Comparison of ENCODE assay signal across 10 mouse cellular contexts in the genomic region with DNA sequence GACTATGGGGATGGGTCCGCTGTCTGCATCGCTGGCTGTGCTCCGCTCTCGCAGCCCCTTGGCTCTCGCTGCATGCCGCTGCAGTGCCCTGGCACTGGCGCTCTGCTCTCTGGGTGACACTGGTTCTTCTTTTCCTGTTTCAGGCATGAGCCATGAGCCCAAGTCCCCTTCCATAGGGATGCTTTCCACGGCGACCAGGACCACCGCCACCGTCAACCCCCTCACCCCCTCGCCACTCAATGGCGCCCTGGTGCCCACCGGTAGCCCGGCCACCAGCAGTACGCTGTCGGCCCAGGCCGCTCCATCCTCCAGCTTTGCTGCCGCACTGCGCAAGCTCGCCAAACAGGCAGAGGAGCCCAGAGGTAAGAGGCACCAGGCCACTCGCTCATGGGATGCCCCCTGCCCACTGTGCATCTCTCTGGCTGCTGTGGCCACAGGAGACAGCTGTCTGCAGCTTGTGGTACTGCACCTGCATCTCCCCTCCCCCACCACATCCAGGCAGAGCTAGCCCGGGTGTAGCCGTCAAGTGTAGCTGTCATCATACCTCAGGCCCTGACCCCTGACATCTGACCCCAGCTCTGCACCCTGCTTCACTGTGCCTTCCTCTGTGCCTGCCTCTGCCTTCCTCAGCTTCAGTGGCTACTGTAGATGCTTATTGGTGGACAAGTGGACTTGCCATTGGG. TPM values are rescaled to one million over a fixed set of nuclear protein-coding genes. Genes with fewer than 3 reads are reported as not detected.
DNase-seq lines count a peak whose midpoint lies in the region; ATAC-seq and TF ChIP-seq lines count a peak whose summit lies in the region.
"Had no signal": no experiment of that assay in that cellular context is flagged by ENCODE, and none has a peak within 500 bp of the region (broad histone marks: within the 10 kb centered on the region; RNA-seq: fewer than 3 reads in every experiment).

No protein-coding gene starts in this region.

- no peak for DNase-seq in gastrocnemius, adult 2 months
- no peak for DNase-seq in gastrocnemius, adult 18-20 months (ENCODE audit: low spot score)
- no peak for DNase-seq in lung, embryonic 14.5 days
- DNase-seq in lung, adult 18-20 months, result no peak
- no peak for DNase-seq in hindbrain, postnatal 0 days (ENCODE audit: low spot score)
- peak; percentile 47 for DNase-seq in thymus, postnatal 0 days (ENCODE audit: low spot score)
- DNase-seq in adrenal gland, postnatal 10 days, result no peak
- DNase-seq: gastrocnemius, postnatal 25 days; kidney, postnatal 36 days had no signal

- no peak overlapping the region for H3K9ac ChIP-seq in lung, embryonic 14.5 days
- no peak overlapping the region for H3K9ac ChIP-seq in hindbrain, postnatal 0 days (replicated peaks; ENCODE audit: low read length)
- H3K9ac ChIP-seq in kidney, embryonic 14.5 days (ENCODE audit: low read depth, low read length), result no peak overlapping the region

- no peak overlapping the region for H3K4me3 ChIP-seq in gastrocnemius, adult 2 months
- no peak overlapping the region for H3K4me3 ChIP-seq in lung, embryonic 14.5 days (ENCODE audit: low read depth, low read length)
- no peak overlapping the region for H3K4me3 ChIP-seq in hindbrain, postnatal 0 days (ENCODE audit: low read length)
- H3K4me3 ChIP-seq in kidney, embryonic 14.5 days (ENCODE audit: low read length), result no peak overlapping the region

- H3K36me3 ChIP-seq in lung, embryonic 14.5 days (ENCODE audit: insufficient read depth), result 0 out of 2 replicates have a peak, but pooled peaks cover 15% of the 10 kb centered on the region
- H3K36me3 ChIP-seq in hindbrain, postnatal 0 days (ENCODE audit: insufficient read depth, low read length), result no peaks in the 10 kb centered on the region
- H3K36me3 ChIP-seq in kidney, embryonic 14.5 days (ENCODE audit: control insufficient read depth, insufficient read depth, low read length), result peaks cover 15% of the 10 kb centered on the region

- 86% methylated on average over 24 of the region's 24 CpGs for WGBS in lung, embryonic 14.5 days
- 86% methylated on average over 24 of the region's 24 CpGs for WGBS in hindbrain, postnatal 0 days
- WGBS in kidney, embryonic 14.5 days, result 89% methylated on average over 24 of the region's 24 CpGs

- intact Hi-C loops in gastrocnemius, adult 2 months (cut with DNase I), result no loop called here

- H3K27ac ChIP-seq in gastrocnemius, adult 2 months, result peak overlapping the region; percentile 85
- H3K27ac ChIP-seq in lung, embryonic 14.5 days (ENCODE audit: low read depth), result no peak overlapping the region
- H3K27ac ChIP-seq in hindbrain, postnatal 0 days, result no peak overlapping the region
- H3K27ac ChIP-seq in kidney, embryonic 14.5 days (ENCODE audit: low read depth, low read length), result no peak overlapping the region

- H3K27me3 ChIP-seq in lung, embryonic 14.5 days (ENCODE audit: insufficient read depth, low read length), result no peaks in the 10 kb centered on the region
- H3K27me3 ChIP-seq in hindbrain, postnatal 0 days (ENCODE audit: insufficient read depth, low read length), result no peaks in the 10 kb centered on the region
- no peaks in the 10 kb centered on the region for H3K27me3 ChIP-seq in kidney, embryonic 14.5 days (ENCODE audit: control insufficient read depth, insufficient read depth, low read length)

- H3K4me1 ChIP-seq in lung, embryonic 14.5 days (ENCODE audit: insufficient read depth), result peaks cover 31% of the 10 kb centered on the region
- H3K4me1 ChIP-seq in hindbrain, postnatal 0 days (ENCODE audit: insufficient read depth, low read length), result peaks cover 63% of the 10 kb centered on the region
- H3K4me1 ChIP-seq in kidney, embryonic 14.5 days (ENCODE audit: control insufficient read depth, insufficient read depth, low read length), result peaks cover 74% of the 10 kb centered on the region

- no peak for TF ChIP-seq CTCF in gastrocnemius, adult 2 months (IDR thresholded peaks at IDR 0.05)
- TF ChIP-seq CTCF in lung, embryonic 14.5 days (IDR thresholded peaks at IDR 0.05; ENCODE audit: low read depth), result peak; percentile 20; the same call in 1 of the 2 replicates
- peak; percentile 50 for TF ChIP-seq CTCF in hindbrain, postnatal 0 days (IDR thresholded peaks at IDR 0.05; ENCODE audit: low read depth)

- ATAC-seq in lung, embryonic 14.5 days (ENCODE audit: insufficient read depth), result no peak
- ATAC-seq in hindbrain, postnatal 0 days, result no peak
- ATAC-seq in kidney, embryonic 14.5 days (ENCODE audit: low FRiP score, low TSS enrichment), result no peak

- no peaks in the 10 kb centered on the region for H3K9me3 ChIP-seq in lung, embryonic 14.5 days (ENCODE audit: low read depth, low read length)
- no peaks in the 10 kb centered on the region for H3K9me3 ChIP-seq in hindbrain, postnatal 0 days (ENCODE audit: low read length)
- no peaks in the 10 kb centered on the region for H3K9me3 ChIP-seq in kidney, embryonic 14.5 days (ENCODE audit: control insufficient read depth, low read length)

- no peak overlapping the region for H3K4me2 ChIP-seq in lung, embryonic 14.5 days
- H3K4me2 ChIP-seq in hindbrain, postnatal 0 days (ENCODE audit: low read depth, low read length), result no peak overlapping the region
- H3K4me2 ChIP-seq in kidney, embryonic 14.5 days (replicated peaks; ENCODE audit: low read depth, low read length), result no peak overlapping the region

RNA-seq across cellular contexts. Expression of a gene that starts 35.5 kb away (rescaled TPM):
- under 1 TPM; 0.36 to 0.67 TPM for total RNA-seq in gastrocnemius, adult 2 months (2021)
- total RNA-seq in gastrocnemius, adult 18-20 months (2021), result under 1 TPM in 1 of 2 experiments, not detected in 1; 0.80 TPM
- 131 and 139 TPM in 2 replicates for polyA plus RNA-seq in lung, embryonic 14.5 days (2014; fragmentation: Nextera tagmentation; extraction: Ambion mirVana)
- 2.8 and 12.3 TPM in 2 replicates for total RNA-seq in hindbrain, postnatal 0 days (2014; rRNA removed)
- polyA plus RNA-seq in hindbrain, postnatal 0 days (2015; fragmentation: Nextera tagmentation; extraction: Ambion mirVana), result 17.2 and 20.6 TPM in 2 replicates
- polyA plus RNA-seq in thymus, postnatal 0 days (2015; fragmentation: Nextera tagmentation; extraction: Ambion mirVana), result 60.0 and 77.9 TPM in 2 replicates
- total RNA-seq in adrenal gland, postnatal 10 days (2021), result 10 to 100 TPM; 18.6 to 19.0 TPM
- 118 and 145 TPM in 2 replicates for polyA plus RNA-seq in kidney, embryonic 14.5 days (2014; fragmentation: Nextera tagmentation; extraction: Ambion mirVana)
